Mouse (Mus musculus) cerebellum, adult 8-10 months (tissue): ENCODE results near the gene Slc12a6.

Experiments used
- DNase-seq: peaks from one replicate; pipeline ENCODE4 v3.0.0; 2022

Gene Slc12a6

DNA sequence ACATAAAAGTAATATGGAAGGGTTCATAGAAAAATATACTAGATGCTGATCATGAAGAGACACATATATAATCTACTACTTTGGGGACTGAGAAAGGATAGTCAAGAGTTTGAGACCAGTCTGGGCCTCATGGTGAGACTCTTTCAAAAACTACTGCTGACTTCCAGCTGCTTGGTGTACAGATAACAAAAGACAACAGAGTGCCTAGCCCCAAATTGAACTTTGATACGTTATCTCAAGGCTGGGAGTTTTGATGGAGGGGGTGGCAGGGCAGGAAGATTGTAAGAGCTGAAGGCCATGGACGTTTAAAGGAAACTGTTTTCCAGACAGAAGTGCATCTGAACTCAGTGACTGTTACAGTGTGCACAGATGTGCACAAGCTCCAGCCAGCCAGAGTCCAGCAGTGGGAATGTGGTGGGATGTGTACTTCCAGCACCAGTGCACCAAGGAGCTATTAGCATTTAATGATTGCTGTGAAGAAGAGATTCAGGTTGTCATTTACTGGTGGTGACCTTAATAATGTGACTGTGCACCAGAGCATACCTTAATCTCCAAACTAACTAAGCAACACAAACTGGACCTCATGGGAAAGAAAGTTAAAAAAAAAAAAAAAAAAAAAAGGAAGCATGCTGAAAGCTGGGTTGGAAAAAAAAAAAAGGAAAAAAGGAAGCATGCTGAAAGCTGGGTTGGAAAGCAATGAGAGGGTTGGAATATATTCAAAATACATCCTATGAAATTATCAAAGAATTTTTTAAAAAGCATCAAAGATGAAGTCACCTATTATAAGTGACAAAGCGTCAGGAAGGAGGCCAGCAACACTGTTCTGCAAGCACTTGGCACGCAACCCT lies 66.7 kb downstream of the Slc12a6 start:
- no peak for DNase-seq

DNA sequence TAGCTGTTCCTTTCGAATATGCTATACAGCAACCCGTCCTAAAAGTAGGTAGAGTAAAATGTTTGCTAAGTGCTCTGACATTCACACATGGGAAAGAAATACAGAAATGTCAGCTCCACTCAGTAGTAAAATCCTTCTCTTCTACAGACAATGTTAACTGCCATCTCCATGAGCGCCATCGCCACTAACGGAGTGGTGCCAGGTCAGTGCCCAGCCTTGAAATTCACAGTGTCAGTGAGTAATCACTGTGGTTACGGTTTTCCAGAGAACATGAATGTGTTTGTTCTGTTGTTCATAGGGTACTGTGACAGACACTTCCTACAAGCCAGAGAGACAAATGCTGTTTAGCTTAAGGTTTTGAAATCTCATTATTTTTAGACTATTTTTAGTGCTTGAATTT lies 71.6 kb downstream of the Slc12a6 start:
- no peak for DNase-seq

DNA sequence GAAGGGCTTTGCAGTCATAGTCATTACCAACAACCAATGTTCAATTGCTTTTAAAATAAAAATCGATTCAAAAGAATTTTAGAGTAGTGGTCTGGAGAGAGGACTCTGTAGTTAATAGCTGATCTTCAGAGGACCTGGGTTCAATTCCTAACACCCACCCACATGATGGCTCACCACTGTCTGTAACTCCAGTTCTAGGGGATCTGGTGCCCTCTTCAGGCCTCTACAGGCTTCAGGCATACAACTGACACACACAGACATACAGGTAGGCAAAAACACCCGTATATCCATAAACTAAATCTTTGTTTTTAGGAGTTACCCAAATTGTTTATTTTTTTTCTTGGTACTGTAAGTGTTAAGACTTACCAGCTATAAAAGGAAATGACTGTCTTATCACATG lies 74.1 kb downstream of the Slc12a6 start:
- DNase-seq: no peak

DNA sequence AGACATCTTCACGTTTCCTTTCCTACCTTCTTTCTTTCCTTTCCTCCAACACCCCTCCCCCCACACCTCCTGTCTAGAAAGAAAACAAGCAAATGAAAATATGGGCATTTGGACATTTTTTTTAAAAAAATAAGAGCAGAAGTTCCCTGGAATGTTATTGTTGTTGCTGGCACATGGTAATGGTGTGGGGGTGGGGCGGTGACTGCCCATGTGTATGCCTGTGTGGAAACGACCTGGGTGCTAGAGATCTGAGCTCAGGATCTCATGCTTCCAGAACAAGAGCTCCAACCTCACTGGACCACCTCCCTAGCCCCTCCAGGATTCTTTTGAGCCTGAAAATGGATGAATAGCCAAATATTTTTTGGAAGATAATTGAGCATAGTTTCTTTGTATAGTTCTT lies 75.5 kb downstream of the Slc12a6 start:
- no peak for DNase-seq

DNA sequence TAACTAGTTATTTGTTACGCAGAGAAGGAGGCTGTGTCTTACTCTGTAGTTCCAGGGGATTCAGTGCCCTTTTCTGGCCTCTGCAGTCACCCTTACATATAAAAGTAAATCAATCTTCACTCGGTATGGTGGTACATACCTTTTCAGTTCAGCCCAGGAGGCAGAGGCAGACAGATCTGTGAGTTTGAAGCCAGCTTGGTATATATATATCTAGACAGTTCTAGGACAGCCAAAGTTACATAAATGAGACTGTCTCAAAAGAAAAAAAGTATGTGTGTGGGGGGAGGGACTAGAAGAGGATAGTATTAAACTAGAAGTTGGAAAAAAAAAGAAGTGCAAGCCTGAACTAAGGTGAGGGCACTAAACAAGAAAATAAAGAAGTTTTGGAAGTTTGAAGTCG lies 82.6 kb downstream of the Slc12a6 start:
- DNase-seq: no peak

DNA sequence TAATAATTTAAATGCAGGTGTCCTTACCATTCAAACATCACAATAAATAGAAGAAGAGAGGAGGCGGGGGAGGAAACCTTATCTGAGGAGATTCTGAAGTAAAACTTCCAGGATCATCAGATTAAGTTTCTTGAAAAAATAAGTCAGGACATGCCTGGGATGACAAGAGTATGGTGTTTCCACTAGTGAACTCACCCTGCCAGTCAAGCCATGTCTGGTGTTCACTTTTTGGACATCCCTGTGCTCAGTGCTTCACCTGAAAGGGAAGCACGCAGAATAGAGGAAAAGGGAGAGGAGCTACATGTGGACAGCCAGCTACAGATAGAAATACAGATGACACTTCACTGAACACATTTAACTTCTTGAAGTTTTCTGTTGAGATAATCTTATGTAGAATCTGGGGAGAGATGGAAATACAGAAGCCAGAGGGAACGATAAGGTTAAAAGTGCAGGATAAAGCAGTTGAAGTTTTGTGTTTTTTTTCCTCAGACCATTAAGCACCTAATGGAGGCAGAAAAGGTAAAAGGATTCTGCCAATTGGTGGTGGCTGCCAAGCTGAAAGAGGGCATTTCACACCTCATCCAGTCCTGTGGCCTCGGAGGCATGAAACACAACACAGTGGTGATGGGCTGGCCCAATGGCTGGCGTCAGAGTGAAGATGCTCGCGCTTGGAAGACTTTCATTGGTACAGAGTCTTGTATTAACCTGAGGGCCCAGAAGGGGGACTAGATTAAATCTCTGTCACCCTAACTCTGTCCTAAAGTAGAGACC lies 88.2 kb downstream of the Slc12a6 start:
- no peak for DNase-seq

DNA sequence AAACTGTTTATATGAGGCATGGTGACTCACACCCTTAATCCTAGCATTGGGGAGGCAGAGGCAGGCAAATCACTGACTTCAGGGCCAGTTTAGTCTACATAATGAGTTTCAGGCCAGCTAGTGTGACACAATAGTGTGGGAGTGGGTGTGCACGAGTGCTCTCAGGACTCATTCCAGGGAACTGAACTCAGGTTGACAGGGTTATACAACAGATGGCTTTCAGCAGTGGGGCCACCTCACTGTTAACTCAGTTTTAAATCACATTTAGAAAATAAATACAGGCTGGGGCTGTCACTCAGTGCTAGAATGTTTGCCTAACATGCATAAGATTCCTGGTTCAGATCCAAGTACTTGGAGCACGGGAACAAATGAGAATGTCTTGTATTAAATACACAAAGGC lies 94.0 kb downstream of the Slc12a6 start:
- no peak for DNase-seq

DNA sequence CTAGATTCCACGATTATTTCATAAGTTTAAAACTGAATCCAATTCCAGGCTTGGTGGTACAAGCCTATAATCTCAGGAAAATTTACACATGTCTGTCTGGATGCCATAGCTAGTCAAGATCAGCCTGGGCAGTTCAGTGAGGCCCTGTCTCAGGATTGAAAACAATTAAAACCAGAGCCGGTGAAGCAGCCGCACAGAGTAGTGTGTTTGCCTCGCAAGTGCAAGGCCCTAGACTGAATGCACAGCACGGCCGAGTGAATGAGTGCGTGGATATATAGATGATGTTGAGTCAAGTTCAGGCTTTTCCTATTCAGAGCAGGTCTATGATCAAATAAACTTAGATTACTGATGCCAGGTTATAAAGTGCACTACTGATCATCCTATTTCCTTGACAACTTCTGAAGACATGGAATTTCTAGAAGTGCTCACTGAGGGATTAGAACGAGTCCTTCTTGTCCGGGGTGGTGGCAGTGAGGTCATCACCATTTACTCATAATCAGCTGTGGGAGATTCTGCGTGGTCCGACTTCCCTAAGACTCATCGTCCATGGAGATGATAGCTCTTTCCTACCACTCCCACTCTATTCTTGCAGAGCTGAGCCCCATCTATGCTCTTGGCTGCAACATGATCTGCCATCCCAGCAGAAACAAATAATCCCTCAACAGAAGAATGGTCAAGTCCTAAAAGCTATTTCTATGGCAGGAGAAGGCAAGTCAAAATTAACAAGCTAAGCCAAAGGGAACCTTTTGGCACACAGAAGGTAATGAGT lies 94.6 kb downstream of the Slc12a6 start:
- no peak for DNase-seq

DNA sequence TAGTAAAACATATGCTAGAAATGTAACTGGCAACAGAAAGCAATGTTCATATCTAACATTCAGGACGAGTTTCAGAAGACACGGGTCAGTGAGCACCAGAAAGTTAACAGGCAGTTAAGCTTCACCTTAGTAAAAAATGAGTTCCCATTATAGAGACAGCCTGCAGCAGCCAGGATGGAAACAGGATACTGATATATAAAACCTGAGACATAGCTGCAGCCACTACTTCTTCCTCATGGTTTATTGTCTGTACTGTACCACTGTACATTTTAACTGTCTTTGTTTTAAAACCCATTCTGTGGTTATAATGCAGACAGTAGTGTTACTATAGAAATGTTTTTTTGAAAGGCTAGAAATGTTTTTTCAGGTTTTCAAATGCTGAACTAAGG lies 95.2 kb downstream of the Slc12a6 start:
- no peak for DNase-seq

DNA sequence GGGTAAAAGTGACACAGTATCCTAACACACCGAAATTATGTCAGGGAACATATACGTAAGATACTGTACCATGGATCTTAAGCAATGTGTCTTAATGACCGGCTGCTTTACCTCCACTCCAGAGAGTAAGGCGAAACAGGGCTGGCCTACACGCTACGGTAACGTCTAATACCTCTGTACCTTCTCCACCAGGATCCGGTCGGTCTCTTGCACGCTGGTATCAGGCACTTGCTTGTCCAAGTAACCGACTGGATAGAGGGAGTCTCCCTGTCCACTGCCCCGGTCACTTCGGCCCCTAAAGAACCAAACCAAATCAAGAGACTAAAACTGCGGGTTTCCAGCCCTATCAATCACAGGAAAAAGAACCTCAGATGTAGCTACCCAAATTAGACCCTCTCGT lies 101.6 kb downstream of the Slc12a6 start:
- no peak for DNase-seq

DNA sequence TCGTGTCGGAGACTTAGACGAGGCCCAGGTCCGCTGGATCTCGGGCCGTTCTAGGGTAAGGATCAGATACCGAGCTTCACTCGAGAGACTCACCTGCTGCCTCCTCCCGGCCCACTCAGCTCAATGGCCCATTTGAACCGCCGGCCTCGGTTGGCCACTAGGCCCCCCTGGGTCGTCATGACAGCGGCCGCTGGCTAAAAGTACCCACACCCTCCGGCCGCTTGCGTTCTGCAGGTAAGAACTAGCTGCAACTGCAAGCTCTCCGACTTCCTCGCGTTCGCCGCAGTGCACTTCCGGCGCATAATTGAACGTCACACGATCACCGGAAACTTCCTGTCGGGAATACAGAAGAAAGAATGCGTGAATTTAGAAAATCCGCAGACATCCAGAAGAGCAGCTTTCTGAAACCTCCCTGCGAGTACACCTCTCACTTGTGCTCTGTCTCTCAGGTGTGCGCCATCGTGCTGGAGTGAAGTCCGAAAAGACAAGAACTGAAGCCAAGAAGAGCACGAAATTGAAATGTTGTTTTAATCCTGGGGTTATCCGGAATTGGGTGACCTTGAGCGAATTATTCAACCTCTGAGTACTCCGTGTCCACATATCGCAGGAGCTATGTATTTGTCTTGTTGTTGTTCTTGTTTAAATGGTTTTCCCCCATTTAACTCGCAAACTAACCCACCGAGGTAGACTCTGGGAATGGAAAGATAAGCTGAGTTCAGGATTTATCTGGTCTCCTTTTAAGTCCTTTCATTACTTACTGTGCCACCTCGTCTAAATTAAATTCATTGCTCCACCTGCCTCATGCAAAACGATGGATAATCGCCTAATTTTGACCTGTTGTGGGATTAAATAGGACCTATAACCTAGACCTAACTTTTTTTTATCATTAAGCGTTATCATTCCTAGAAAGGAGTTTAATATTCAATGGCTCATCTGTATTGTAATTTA lies 102.4 kb downstream of the Slc12a6 start, which contains the start of gene Emc4:
Emc4 (minus strand) TSS at position 302 of the 948 bp plus-strand sequence.
- DNase-seq: peak; percentile 87

DNA sequence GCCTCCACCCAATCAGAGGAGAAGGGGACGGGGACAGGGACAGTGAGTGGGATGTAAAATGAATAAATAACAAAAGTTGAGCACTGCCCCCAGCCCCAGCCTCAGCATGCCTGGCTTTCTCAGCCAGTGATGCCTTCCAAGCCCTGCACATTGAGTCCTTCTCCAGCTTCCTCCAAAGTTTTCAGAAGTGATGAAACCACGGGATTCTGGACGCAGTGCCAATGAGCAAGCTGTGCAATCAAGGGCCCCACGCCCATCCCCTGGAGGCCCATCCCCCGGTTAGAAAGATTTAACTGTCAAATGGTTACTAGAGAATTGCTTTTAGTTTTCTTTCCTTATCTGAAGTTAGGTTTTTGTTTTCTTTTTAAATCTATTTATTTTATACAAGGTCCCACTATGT lies 104.3 kb downstream of the Slc12a6 start:
- DNase-seq: no peak

DNA sequence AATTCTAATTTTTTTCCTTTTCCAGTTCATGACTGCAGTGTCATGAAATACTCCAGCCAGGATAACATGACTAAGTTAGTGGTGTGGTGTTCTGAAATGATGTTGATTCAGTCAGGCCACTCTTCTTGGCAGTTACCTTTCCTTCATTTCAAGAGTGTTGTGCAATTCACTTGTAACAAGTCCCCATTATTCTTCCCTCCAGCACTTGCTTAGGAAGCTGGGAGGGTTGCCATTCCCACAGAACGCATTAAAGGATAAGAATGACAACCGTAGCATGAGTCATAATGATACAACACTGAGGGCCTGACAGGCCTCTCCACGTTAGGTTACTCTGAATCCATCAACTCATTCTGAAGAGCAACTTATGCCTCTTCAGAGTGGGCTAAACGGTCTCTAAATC lies 107.5 kb downstream of the Slc12a6 start:
- DNase-seq: no peak

DNA sequence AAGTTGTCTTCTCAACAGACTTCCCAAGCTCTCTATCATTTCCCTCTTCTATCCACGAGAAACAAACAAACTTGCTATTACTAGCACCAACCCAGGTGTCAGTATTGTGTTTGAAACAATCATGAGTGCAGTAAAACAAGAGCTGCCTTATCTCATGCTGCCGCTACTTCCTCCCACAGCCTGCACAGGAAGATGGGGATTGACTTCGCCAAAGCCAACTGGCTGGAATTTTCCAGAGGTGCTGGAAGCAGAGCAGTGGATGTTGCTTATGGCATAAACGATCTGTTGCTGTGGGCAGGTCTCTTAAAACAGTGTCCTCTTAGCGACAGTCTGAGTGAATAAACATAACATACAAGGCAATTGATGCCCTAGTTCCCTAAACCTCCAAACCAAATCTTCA lies 109.0 kb downstream of the Slc12a6 start:
- no peak for DNase-seq

DNA sequence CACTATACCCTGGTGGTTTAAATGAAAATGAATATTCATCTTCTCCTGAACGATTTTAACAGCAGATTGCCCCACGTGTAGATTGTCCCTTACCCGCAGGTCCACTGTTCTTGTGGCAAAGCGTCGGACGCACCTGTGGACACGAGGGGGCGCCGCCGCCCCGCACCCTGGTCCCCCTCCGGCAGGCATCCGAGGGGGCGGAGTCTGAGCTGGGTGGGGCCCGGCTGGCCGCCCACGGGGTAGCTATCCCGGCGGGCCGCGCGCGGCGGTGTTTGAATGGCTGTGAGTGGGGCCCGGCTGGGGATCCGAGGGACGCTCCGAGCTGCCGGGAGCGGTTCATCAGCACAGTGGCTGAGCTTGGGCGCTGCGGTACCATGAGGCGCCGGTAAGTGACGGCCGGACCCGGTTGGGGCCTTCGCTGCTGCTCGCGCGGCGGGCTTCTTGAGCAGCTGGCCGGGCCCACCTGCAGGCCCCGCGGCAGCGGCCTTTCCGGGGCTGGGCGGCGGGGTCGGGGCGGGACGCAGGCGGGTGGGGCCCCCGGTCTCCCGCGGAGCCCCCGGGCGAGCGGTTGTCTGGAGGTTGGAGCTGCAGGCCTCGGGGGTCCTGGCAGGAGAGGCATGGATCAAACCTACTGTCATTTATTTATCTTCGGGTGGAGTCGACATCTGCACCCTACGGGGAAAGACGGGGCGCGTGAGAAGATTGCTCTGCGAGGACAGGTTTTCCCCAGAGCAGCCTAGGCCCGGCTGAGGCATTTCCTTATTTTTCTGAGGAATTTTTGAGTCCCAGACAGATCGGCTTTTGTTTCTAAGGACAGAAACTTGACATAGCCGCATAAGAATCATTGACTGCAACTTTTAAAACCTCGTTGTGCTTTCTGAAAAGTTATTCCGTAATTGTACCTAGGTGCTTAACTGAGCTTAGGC lies 113.6 kb downstream of the Slc12a6 start, which contains the start of gene Katnbl1:
Katnbl1 (plus strand) TSS at position 239 of the 926 bp plus-strand sequence.
- DNase-seq: peak; percentile 94

DNA sequence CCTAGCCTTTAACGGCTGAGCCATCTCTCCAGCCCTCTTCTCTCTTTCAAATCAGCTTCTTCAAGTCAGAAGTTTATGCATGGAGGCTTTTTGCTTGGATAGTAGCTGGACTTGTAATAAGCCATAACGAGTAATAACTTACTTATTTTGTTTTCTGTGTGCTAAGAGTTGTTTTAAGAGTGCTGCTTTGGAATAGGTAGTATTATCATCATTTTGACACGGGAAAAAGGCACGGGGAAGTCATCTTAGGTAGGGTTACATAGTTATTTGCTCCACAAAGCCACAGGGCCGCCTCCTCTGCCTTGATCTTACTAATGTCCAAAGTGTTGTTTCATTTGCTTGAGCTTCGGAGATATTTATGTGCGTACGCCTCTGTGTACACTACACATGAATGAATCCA lies 114.5 kb downstream of the Slc12a6 start:
- DNase-seq: no peak

DNA sequence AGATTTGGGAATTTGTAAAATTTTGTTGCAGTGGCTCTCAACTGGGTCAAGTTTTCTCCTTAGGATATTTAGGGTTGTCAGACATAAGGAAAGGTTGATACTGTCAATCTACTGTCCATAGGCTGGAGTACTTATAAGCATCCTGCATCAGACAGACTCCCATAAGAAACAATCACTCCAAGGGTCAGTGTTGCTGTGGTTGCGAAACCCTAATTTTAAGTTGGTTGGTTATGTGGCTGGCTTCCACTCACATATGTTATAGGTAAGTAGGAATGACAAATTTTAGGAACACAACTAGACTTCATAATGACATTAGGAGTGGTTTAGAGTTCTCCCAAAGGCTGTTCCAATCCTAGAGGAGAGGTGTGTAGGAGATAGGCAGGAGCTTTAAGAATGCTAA lies 115.6 kb downstream of the Slc12a6 start:
- DNase-seq: no peak

DNA sequence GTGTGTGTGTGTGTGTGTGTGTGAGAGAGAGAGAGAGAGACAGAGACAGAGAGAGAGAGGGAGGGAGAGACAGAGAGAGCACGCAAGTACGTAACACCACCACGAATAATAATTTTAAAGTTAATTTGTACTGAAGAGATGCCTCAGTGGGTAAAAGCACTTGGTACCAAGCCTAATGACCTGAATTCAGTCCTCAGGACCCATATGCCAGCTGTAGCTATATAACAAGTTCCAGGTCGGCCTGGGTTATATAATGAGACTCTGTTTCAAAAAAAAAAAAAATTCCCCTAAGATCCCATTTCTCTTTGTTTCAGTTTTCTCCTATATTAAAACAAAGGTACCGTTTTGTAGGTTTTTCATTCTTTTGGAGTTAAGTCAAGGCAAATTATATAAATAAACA lies 125.2 kb downstream of the Slc12a6 start:
- no peak for DNase-seq

DNA sequence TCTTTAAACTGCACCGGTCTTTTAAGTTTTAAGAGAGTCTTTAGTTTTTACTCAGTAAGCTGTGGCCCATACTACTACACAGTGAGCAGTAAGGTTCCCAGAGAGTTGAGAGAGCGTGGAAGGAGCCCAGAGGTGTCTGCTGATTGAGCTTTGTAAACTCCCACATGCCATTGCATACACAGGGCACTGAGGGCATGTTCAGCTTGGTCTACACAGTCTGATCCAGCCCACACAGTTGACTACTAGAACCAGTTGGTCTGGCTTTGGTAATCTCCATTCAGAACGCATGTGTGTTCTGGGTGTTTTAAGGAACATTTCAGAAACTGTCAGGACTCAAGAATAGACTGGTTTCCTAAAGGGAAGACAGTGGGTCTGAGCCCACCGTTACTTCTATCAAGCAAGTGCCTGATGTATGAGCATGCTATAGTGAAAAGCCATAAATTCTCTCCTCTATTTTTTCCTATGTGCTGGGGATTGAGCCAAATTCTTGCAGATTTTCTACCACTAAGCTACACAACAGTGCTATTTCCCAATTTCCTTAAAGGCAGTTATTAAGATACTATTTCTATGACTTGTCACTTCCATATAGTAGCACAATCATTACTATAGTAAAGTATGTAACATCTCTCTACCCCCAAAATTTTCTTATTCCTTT lies 125.8 kb downstream of the Slc12a6 start:
- DNase-seq: no peak

DNA sequence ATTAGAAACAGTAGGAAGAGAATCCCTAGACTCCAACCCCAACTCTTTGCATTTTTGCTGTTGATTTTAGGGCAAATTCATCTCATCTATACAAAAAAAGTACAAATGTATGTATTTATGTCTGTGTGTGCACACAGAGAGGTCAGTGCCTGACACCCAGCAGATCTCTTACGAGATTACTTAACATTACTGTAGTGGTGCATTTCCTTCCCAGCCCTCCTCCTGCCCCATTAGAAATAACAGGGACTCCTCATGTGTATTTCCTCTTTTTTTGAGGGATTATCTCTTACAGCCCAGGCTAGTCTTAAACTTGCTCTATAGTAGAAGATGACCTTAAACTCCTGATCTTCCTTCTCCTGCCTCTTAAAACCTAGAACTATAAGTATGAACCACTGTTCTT lies 127.1 kb downstream of the Slc12a6 start:
- DNase-seq: no peak

DNA sequence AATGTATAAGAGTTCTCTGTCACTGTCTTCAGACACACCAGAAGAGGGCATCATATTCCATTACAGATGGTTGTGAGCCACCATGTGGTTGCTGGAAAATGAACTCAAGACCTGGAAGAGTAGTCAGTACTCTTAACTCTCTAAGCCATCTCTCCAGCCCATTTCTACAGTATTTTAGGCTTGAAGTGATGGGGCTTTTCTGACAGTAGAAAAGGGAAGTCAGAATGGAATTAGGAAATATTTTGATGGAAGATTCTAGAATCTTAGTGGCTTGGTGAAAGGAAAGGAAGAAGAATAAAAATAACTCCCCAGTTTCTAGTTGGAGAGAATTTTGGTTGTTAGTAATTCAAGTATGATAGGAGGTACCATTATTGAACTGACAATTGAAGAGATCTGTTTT lies 128.3 kb downstream of the Slc12a6 start:
- DNase-seq: no peak
